In the genomic region with DNA sequence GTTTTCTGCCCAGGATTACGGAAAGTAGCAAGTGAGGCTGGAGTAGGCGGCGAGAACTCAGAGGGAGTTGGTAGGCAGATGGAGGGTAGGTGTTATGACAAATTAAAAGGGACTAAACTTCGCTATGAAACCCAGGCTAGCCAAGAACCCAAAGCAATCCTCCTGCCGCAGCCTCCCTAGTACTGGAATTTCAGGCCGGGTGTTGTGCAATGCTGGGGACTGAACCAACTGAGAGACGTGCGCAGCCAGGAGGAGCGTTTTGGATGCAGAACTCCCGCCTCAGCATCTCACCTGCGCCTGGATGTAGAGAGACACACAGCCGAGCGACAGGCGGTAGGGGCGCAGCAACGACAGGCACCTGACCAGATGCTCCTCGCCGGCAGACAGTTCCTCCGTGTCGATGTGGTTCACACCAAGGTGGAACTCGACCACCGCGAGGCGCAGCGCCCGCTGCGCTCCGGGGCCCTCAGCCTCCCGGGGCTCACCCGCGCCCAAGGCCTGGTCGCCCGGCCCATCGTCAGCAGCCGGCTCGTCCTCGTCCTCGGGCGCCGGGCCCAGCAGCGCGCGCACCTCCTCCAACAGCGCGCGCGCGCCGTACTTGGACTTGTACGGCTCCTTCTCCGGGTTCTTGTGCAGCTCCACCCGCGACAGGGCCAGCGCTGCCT, we compare ENCODE assay signal across 8 mouse cellular contexts. TPM values are rescaled to one million over a fixed set of nuclear protein-coding genes. Genes with fewer than 3 reads are reported as not detected.
DNase-seq lines count a peak whose midpoint lies in the region; ATAC-seq lines count a peak whose summit lies in the region.

No protein-coding gene starts in this region.

- no peaks in the 10 kb centered on the region for H3K27me3 ChIP-seq in hindbrain, embryonic 13.5 days

- peak overlapping the region; percentile 92 for H3K27ac ChIP-seq in hindbrain, embryonic 13.5 days

- WGBS in hindbrain, embryonic 13.5 days = 1% methylated on average over 54 of the region's 54 CpGs

- ATAC-seq in frontal cortex, adult (ENCODE audit: low TSS enrichment) = peak; percentile 71
- peak; percentile 86 for ATAC-seq in hindbrain, embryonic 13.5 days (ENCODE audit: low FRiP score)
- peak; percentile 23 for ATAC-seq in megakaryocyte-erythroid progenitor cell, adult 5-6 weeks (replicated peaks; ENCODE audit: low FRiP score, low TSS enrichment, poor library complexity, severe bottlenecking)

- peaks cover 50% of the 10 kb centered on the region for H3K36me3 ChIP-seq in hindbrain, embryonic 13.5 days

- H3K9ac ChIP-seq in hindbrain, embryonic 13.5 days = peak overlapping the region; percentile 92

- H3K4me3 ChIP-seq in hindbrain, embryonic 13.5 days = peak overlapping the region; percentile 90

- H3K9me3 ChIP-seq in hindbrain, embryonic 13.5 days = no peaks in the 10 kb centered on the region

- peaks cover 20% of the 10 kb centered on the region for H3K4me1 ChIP-seq in hindbrain, embryonic 13.5 days (replicated peaks)

- no peak for DNase-seq in frontal cortex, postnatal 25 days (ENCODE audit: low spot score in 2 of 2)
- DNase-seq in right cerebral cortex, postnatal 14 days = peak; percentile 23
- no peak for DNase-seq in right cerebral cortex, postnatal 25 days
- no peak for DNase-seq in urinary bladder, adult 2 months (ENCODE audit: low spot score)
- DNase-seq in urinary bladder, postnatal 25 days (ENCODE audit: low spot score) = no peak

- H3K4me2 ChIP-seq in hindbrain, embryonic 13.5 days = peak overlapping the region; percentile 86

RNA-seq across cellular contexts. Expression of a gene that starts 0.5 kb away (rescaled TPM):
- 66.8 and 68.0 TPM in 2 replicates for polyA plus RNA-seq in hindbrain, embryonic 13.5 days (2015; fragmentation: Nextera tagmentation; extraction: Ambion mirVana)
- 18.5 and 25.1 TPM in 2 replicates for total RNA-seq in megakaryocyte-erythroid progenitor cell, adult 5-6 weeks (2014; fragmentation: Nextera tagmentation)
- total RNA-seq in megakaryocyte-erythroid progenitor cell, adult 5-6 weeks (2017) = 18.7 and 20.9 TPM in 2 replicates
- 31.4 and 34.4 TPM in 2 replicates for polyA plus RNA-seq in urinary bladder, adult 2 months (2012; rRNA removed)

RNA-seq across cellular contexts. Expression of a gene that starts 24.3 kb away (rescaled TPM):
- 17.1 and 17.7 TPM in 2 replicates for polyA plus RNA-seq in hindbrain, embryonic 13.5 days (2015; fragmentation: Nextera tagmentation; extraction: Ambion mirVana)
- total RNA-seq in megakaryocyte-erythroid progenitor cell, adult 5-6 weeks (2014; fragmentation: Nextera tagmentation) = 183 and 189 TPM in 2 replicates
- total RNA-seq in megakaryocyte-erythroid progenitor cell, adult 5-6 weeks (2017) = 338 and 364 TPM in 2 replicates
- polyA plus RNA-seq in urinary bladder, adult 2 months (2012; rRNA removed) = 33.3 and 37.3 TPM in 2 replicates

RNA-seq across cellular contexts. Expression of a gene that starts 50.6 kb away (rescaled TPM):
- polyA plus RNA-seq in hindbrain, embryonic 13.5 days (2015; fragmentation: Nextera tagmentation; extraction: Ambion mirVana) = 8.3 and 10.9 TPM in 2 replicates
- 322 and 332 TPM in 2 replicates for total RNA-seq in megakaryocyte-erythroid progenitor cell, adult 5-6 weeks (2014; fragmentation: Nextera tagmentation)
- total RNA-seq in megakaryocyte-erythroid progenitor cell, adult 5-6 weeks (2017) = 732 and 1,011 TPM in 2 replicates
- polyA plus RNA-seq in urinary bladder, adult 2 months (2012; rRNA removed) = 20.3 and 24.9 TPM in 2 replicates

Comparison
In these comparisons a context has a peak if more than half of its experiments do, and no peak if none do; other contexts are left out.
1. ATAC-seq: peak in every context shown above with its lines; median percentile 86 in hindbrain, embryonic 13.5 days; 71 in frontal cortex, adult; 23 in megakaryocyte-erythroid progenitor cell, adult 5-6 weeks.